Mouse (Mus musculus) E14TG2a.4 (cell line): ENCODE measurements at regions not wholly inside any gene's neighbourhood (a gene's known extent, or its start where the extent isn't known, plus 50 kb on each side); places are given as distances from the start of the nearest gene placed in this dataset.

Experiments
- H3K27me3 ChIP-seq: 2 replicates; pipeline ENCODE4 v1.6.1; 2014; ENCODE audit warnings: low read length, control low read depth; ENCODE audit not compliant: insufficient read depth
- H3K36me3 ChIP-seq: 2 replicates; pipeline ENCODE4 v1.6.1; 2014; ENCODE audit warnings: low read length, control low read depth; ENCODE audit not compliant: insufficient read depth
- H3K4me1 ChIP-seq: replicated peaks from 2 replicates; pipeline ENCODE4 v1.6.1; 2014; ENCODE audit warnings: low read depth, low read length, control low read depth
- H3K4me3 ChIP-seq: replicated peaks from 2 replicates; pipeline ENCODE4 v1.5.1; 2014; ENCODE audit warnings: mild to moderate bottlenecking, low read length
- H3K9me3 ChIP-seq: 2 replicates; pipeline ENCODE4 v1.6.1; 2014; ENCODE audit warnings: low read length, control low read depth
- CTCF ChIP-seq: conservative IDR thresholded peaks from 2 replicates; pipeline ENCODE4 v1.5.1; 2014; ENCODE audit warnings: low read length
- NANOG ChIP-seq: IDR thresholded peaks from 2 replicates; pipeline ENCODE4 v1.6.1; 2014; ENCODE audit warnings: borderline replicate concordance, low read length, mixed read lengths
- POU5F1 ChIP-seq: IDR thresholded peaks from 2 replicates; pipeline ENCODE4 v1.6.1; 2014; ENCODE audit warnings: low read length, borderline replicate concordance

GRCm38 (mm10) chr14:29851956-29852725 lies 116.0 kb upstream of the Selenok start:
- Histone ChIP-seq H3K4me1 (no peaks in the 10 kb centered on the region), H3K27me3 (no peaks in the 10 kb centered on the region), H3K9me3 (no peaks in the 10 kb centered on the region), H3K4me3 (no peak overlapping the region), H3K36me3 (no peaks in the 10 kb centered on the region)
- TF ChIP-seq CTCF = no peak
- no peak for TF ChIP-seq POU5F1
- TF ChIP-seq NANOG = no peak

DNA sequence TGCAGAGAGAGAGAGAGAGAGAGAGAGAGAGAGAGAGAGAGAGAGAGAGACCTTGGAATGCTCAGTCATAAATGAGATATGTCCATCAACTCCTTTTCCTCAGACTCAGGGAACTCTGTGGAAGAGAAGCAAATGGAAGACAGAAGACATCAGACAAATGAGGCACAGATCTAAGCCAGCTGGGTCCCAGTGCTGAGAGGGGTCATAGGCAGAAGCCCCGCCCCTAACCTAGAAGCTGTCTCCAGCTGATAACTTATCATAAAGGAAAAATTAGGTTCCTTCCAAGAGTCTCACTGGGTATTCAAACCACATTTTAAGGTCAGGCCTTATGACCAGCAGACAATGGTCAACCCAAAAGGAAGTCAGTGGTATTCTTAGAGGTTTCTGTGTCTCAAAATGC lies 106.1 kb upstream of the Selenok start:
- no peaks in the 10 kb centered on the region for H3K36me3 ChIP-seq
- H3K4me1 ChIP-seq = no peaks in the 10 kb centered on the region
- no peaks in the 10 kb centered on the region for H3K27me3 ChIP-seq
- H3K4me3 ChIP-seq = no peak overlapping the region
- TF ChIP-seq NANOG (no peak), POU5F1 (no peak), CTCF (no peak)
- no peaks in the 10 kb centered on the region for H3K9me3 ChIP-seq

- peaks cover 13% of the 10 kb centered on the region for H3K9me3 ChIP-seq
- no peaks in the 10 kb centered on the region for H3K36me3 ChIP-seq
- peaks cover 5% of the 10 kb centered on the region; the same call in 1 of the 2 replicates for H3K4me1 ChIP-seq
- no peaks in the 10 kb centered on the region for H3K27me3 ChIP-seq
- TF ChIP-seq POU5F1 = no peak
- H3K4me3 ChIP-seq = no peak overlapping the region
Measured at GRCm38 (mm10) chr14:29866455-29867275, 101.4 kb upstream of the Selenok start.

DNA sequence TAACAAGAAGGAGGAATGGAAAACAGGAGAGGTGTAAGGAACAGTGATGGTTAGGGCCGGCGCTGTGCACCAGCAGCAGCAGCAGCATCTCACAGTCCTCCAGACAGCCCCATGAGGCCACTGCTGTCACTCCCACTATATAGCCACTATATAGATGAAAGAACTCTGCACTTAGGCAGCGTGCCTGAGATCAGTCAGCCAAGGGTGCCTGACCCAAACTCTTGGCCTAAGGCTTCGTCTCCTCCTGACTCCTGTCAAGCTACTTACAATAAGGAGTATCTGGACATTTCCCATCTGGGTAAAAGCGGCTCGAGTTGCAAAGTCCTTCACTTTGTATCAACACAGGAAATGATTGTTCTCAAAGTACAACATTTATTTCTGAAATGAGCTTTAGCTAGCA lies 100.8 kb upstream of the Selenok start:
- no peak for TF ChIP-seq POU5F1
- TF ChIP-seq NANOG = no peak
- no peak for TF ChIP-seq CTCF
- H3K9me3 ChIP-seq = peaks cover 13% of the 10 kb centered on the region
- H3K27me3 ChIP-seq = no peaks in the 10 kb centered on the region
- H3K4me1 ChIP-seq = peaks cover 5% of the 10 kb centered on the region; the same call in 1 of the 2 replicates
- H3K4me3 ChIP-seq = no peak overlapping the region
- no peaks in the 10 kb centered on the region for H3K36me3 ChIP-seq

- peaks cover 13% of the 10 kb centered on the region for H3K9me3 ChIP-seq
- TF ChIP-seq POU5F1 (no peak), NANOG (no peak), CTCF (no peak)
Measured at GRCm38 (mm10) chr14:29869930-29870329, 98.2 kb upstream of the Selenok start.

DNA sequence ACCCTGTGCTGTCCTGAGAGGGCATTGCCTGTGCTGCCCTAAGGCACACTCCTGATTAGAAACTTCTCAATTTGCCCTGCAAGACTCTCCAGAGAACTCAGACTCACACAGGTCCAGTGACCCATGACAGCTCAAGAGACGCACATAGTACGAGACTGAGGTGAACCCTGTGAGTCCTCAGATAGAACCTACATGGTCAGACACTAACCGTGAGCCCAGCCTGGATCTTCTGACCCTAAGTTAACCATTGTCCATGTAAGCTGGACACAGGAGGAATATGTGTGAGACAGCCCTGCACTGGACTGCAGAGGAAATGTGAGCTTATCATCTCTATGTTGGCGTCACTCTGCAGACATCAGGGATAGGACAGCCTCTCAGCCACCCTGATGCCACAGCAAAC lies 91.4 kb upstream of the Selenok start:
- Histone ChIP-seq H3K27me3 (no peaks in the 10 kb centered on the region), H3K9me3 (peaks cover 8% of the 10 kb centered on the region), H3K4me3 (no peak overlapping the region), H3K36me3 (no peaks in the 10 kb centered on the region), H3K4me1 (no peaks in the 10 kb centered on the region)
- TF ChIP-seq POU5F1 (no peak), NANOG (no peak), CTCF (no peak)

More at GRCm38 (mm10) chr14:29869930-29870329, 98.2 kb upstream of the Selenok start:
- no peaks in the 10 kb centered on the region for H3K27me3 ChIP-seq
- H3K36me3 ChIP-seq = no peaks in the 10 kb centered on the region
- H3K4me3 ChIP-seq = no peak overlapping the region
- H3K4me1 ChIP-seq = peaks cover 5% of the 10 kb centered on the region; the same call in 1 of the 2 replicates

DNA sequence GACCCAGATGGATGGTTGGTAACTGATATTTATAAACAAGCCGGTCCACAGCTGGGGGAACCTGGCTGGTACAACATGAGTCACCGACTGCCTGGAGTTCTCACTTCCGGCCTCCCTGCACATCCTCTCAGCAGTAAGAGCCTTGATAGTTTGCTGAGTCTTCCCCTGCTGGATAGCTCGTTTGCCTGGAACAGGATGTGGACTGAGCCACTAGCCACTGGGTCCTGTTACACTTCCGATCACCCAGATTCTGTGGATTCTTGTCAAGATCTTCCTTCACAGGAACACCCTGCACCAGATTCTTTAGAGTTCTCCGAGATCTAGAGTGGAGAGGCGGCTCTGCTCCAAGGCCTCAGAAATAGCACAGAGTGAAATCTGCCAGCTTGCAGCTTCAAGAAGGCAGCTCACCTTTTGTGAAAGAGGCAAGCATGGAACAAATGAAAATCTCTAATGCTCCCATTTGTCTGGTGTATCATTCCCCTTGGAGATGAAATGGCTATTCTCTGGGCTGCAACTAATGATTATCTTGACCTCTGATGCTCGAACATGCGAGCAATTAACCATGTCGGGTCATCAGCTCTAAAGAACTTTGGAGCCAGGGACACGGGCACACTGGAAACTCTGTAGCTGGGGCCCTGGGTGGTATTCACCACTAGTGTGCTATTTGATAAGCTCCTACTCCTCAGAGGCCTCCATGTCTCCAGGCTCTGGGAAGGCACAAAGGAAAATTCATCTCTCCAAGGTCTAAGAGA lies 90.3 kb upstream of the Selenok start:
- Histone ChIP-seq H3K4me1 (no peaks in the 10 kb centered on the region), H3K4me3 (no peak overlapping the region), H3K36me3 (no peaks in the 10 kb centered on the region), H3K27me3 (no peaks in the 10 kb centered on the region), H3K9me3 (peaks cover 8% of the 10 kb centered on the region)
- TF ChIP-seq CTCF (no peak), POU5F1 (no peak), NANOG (no peak)

GRCm38 (mm10) chr14:29878423-29878800 lies 89.7 kb upstream of the Selenok start:
- TF ChIP-seq NANOG (no peak), POU5F1 (no peak), CTCF (no peak)
- Histone ChIP-seq H3K36me3 (no peaks in the 10 kb centered on the region), H3K27me3 (no peaks in the 10 kb centered on the region), H3K4me3 (no peak overlapping the region), H3K4me1 (no peaks in the 10 kb centered on the region), H3K9me3 (peaks cover 8% of the 10 kb centered on the region)
